Mouse (Mus musculus): ENCODE results near the gene Nxnl2. TPM values are rescaled to one million over a fixed set of nuclear protein-coding genes. Genes with fewer than 3 reads are reported as not detected.

Nxnl2 gene
- polyA plus RNA-seq, 1 experiment from 2014 or later, result 1.2 TPM

Small RNA genes within 50 kb of the gene (microRNA-seq; reads per million reads assigned to microRNA genes)
- not detected for gene Gm44341 (ENCODE audit: borderline number of aligned reads)

Other genes with a start within 250 kb of the Nxnl2 start
- gene Spin1, start 70.1 kb upstream of the Nxnl2 start, polyA plus RNA-seq (2014; fragmentation: Nextera tagmentation; extraction: Ambion mirVana), result 56.7 and 64.9 TPM in 2 replicates
- gene S1pr3, start 237.6 kb downstream of the Nxnl2 start, polyA plus RNA-seq (2014; fragmentation: Nextera tagmentation; extraction: Ambion mirVana), result 21.2 and 23.0 TPM in 2 replicates